Mouse (Mus musculus) c-Kit-positive CD71-negative TER-119-negative erythroid progenitor cells, embryonic 14.5 days (primary cell): Measurements from ENCODE around the gene Fam25c.
"Not testable (repeated sequence)": the region's sequence is repeated elsewhere in the genome, so short reads cannot be mapped to it uniquely, and the experiment has no call there.

Source experiments
- DNase-seq: peaks from one replicate; pipeline ENCODE4 v3.0.0-alpha.2; 2013; ENCODE audit warnings: low read depth

Fam25c gene

DNA sequence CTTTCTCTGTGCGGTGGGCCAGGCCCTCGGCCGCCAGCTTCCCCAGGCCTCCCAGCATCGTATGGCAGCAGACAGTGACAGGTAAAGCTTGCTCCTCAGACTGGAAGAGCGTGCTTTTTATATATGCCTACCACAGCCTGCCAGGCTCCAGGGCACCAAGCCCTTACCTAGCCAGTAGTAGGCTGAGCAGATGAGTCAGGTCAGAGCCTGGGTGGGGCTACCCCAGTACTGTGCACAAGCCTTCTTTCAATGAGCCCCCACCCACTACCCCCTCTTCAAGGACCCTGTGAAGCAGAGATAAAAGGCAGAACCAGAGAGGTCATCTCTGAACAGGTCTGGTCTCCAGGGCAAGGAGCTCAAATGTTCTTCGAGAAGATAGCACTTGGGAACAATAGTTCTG lies at the start of gene Fam25c:
TSS of gene Fam25c (minus strand) at position 133 of the 400 bp plus-strand sequence.
- DNase-seq, result no peak

DNA sequence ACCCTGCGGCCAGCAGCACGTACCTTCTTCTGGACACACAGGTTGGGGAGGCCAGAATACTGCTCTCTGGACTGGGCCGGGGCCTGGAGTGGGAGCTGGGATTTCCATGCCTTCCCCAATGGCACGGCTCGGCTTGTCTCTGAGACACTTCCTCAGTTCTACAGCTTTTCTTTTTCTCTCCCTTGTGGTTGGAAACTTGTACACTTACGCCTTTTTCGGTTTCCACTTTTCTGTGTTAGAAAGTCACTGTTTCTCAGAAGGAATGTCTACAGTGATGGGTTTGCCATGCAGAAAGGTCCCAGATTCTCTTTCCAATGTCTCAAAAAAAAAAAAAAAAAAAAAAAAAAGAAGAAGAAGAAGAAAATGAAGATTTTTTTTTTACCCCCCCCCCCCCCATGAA lies 48.2 kb upstream of the Fam25c start:
- no peak for DNase-seq

DNA sequence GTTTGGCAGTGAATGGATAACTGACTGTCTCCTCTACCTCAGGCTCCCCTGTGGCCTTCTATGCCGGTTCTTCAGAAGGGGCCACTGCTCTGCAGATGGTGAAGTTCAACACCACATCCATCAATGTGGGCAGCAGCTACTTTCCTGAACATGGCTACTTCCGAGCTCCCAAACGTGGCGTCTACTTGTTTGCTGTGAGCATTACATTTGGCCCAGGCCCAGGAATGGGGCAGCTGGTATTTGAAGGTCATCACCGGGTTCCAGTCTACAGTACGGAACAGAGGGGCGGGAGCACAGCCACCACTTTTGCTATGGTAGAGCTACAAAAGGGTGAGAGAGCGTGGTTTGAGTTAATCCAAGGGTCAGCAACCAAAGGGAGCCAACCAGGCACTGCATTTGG lies 47.6 kb upstream of the Fam25c start:
- no peak for DNase-seq

DNA sequence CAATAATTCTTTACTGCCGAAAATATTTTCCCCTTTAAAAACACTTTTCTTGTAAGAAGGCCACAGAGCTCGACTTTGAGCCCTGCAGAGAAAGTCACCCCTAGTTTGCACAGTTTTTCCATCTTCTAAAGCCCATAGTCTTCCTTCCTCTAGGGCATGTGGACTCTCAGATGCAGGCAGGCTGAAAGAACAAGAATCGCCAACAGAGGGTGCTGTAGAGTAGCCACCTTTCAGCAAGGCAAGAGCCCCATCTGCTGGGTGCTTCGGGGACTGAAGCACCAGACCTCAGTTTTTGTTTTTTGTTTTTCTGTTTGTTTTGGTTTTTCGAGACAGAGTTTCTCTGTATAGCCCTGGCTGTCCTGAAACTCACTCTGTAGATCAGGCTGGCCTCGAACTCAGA lies 45.9 kb upstream of the Fam25c start:
- DNase-seq, result peak; percentile 76

DNA sequence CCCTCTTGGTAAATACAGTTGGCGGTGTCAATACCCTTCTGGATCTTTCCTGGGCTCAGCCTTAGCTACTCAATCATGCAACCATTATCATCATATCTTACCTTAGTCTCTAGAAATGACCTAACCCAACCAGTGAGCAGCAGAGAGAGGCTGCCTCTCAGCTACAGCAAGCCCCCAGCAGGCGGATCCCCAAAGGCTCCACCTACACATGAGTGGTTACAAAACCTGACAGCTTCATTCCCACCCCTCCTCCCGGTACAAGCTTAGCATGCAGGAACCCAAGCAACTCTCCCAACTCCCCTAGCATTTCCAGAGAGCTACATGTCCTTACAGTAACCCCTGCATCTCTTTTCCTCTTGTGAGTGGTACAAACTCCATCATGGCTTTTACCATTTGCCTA lies 44.8 kb upstream of the Fam25c start:
- DNase-seq, result no peak

DNA sequence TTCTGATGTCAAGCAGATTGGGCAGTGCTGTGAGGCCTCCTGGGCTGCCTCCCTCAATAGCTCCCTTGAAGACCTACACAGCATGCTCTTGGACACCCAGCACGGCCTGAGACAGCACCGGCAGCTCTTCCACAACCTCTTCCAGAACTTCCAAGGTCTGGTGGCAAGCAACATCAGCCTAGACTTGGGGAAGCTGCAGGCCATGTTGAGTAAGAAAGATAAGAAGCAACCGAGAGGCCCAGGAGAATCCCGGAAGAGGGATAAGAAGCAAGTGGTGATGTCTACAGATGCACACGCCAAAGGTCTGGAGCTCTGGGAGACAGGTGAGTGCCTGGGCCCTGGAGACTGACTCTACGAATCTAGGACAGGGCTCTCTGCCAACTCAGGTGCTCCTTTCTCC lies 44.1 kb upstream of the Fam25c start:
- no peak for DNase-seq

DNA sequence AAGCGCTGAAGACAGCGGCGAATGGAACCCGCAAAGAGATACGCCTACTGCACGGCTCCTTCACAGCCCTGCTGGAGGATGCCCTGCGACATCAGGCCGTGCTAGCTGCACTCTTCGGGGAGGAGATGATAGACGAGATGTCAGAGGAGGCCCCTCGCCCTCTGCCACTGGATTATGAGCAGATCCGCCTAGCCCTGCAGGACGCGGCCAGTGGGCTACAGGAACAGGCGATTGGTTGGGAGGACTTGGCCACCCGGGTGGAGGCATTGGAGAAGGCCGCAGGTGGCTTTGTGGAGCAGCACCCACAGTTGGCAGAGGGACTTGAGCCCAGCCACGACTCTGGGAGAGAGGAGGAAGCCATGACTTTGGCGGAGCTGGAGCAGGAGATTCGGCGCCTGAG lies 43.7 kb upstream of the Fam25c start:
- no peak for DNase-seq

DNA sequence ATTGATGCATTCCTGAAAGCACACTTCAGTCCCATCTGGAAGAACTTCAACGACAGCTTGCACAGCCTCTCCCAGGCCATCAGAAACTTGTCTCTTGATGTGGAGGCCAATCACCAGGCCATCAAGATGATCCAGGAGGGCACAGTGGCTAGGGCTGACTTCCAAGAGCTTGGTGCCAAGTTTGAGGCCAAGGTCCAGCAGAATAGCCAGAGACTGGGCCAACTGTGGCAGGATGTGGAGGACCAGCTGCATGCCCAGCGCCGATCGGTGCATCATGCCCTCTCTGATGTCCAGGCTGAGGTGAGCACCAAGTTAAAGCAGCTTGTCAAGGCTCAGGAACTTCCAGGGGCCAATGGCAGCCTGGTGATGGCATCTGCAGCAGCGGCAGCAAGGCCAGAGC lies 42.6 kb upstream of the Fam25c start:
- no peak for DNase-seq

DNA sequence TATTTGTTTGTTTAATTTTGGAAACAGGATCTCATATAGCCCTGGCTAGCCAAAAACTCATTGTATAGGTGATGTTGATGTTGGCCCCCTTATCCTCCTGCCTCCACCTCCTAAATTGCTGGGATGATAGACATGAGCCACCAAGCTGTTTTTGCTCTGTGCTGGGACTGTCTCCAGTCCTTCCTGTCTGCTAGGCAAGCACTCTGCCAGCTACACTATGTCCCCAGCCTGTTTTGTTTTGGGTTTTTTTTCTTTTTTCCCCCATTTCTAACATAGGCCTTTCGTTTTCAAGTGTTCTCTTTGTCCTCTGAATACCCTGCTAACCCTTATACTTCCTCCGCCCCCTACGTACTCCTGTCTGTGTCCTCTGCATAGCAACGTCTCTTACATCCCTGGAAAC lies 38.1 kb upstream of the Fam25c start:
- no peak for DNase-seq

DNA sequence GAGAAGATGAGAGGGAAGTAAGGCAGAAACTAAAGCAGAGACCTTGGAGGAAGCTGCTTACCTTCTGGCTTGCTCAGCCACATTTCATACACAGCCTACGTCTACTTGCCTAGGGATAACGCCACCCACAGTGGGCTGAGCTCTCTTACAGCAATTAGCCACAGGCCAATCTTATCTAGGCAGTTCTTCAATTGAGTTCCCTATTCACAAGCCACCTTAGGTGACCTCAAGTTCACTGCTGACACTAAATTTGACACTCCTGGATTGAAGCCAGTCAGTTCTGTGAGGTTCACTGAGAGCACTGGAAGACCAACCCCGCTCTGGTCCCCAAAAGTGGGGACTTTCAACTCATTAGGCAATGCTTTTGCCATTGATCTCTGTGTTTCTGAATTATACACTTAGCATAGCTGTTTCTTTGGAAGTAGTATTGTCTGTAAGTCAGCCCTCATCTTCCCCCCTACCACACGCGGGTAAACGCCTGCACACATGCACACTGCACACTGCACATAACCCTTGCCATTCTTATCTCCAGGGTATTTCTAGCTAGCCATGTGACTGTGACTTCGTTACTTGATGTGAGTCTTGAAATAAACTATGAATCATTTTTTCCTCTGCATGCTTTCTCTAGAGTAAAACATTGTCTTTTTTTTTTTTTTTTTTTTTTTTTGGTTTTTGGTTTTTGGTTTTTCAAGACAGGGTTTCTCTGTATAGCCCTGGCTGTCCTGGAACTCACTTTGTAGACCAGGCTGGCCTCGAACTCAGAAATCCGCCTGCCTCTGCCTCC lies 27.9 kb upstream of the Fam25c start:
- DNase-seq, result no peak

DNA sequence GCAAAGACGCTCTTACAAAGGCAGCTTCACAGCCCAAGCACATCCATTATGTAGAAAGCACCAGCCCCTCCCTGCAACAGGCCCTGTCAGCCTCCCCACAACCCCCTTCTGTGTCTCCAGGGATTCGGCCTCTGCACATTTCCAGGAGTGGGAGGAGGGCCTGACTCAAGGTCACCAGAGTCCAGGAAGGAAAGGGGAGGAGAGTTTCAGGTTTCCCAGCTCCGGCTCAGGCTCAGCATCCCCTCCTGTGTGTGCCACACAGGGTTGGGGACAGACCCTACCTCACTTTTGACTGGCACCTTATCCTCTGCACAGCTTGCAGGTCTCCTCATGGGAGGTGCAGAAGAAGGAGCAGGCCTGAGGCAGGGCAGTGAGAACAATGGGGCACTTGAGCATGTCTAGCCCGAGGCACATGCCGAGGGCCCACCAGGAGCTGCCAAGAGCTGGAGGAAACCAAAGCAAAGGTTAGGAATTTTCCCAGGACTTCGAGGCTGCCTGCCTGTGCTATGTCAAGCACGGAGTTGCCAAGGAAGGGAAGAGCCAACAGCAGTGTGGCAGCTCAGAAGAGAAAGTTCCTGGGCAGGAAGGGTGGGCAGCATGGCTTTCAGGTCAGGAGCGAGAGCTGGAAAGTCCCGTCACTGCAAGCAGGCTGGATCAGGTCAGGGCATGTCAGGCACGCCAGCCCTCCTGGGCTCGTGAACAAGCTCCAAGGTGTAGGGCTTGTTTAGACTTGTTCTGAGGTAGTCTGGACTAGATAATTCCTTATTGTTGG lies 23.5 kb upstream of the Fam25c start:
- DNase-seq, result no peak

DNA sequence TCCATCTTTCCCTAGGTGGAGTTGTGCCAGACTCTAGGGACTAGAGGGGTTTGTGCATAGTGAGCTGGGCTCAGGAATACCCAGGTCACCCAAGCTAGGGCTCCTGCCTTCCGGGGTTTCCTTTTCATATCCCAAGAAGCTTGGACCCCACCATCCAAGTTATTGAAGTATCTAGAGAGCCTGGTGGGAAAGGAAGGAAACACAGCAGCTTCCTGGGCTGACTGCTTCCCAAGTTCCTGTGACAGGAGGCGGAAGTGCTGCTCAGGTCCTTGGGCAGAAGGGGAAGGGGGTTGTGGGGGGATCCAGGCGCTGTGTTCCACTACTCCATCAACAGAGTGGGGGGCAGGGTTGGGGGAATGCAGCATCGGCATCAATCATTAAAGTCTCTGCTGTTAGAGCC lies 21.9 kb upstream of the Fam25c start:
- no peak for DNase-seq

DNA sequence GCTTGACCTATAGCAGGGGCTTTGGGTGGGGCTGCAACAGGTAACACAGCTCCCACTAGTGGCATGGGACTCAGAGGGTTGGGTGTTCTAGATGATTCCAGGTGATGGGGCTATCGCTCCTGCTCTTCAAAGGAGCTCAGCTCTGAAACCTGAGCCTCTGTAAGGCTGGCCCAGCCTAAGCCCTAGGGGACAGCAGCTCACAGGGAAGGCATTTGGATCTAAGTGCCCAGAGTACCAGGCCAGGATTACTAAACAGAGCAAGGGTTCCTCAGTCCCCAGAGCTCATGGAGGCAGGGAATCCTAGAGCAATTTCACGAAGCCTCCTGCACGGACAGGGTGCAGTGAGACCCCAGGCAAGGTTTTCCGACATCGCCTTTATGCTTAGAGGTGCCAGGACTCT lies 20.7 kb upstream of the Fam25c start:
- no peak for DNase-seq

DNA sequence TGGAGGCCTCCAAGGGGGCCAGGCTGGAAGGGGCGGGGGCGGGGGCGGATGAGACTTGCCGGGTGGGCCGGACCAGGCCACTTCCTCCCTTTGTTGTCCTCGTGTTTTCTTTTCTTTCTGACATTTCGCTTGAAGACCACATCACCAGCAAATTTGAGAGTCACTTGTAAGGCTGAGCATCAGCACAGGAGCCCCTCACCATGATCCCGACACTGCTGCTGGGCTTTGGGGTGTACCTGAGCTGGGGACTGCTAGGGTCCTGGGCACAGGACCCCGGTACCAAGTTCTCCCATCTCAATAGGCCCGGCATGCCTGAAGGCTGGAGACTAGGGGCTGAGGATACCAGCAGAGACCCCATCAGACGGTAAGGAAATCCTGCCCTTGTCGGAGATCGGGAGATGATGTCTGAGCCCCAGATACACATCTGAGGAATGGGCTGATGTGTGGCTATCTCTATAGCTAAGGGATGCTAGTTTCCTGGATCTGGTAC lies 20.2 kb upstream of the Fam25c start, which contains the start of gene Mmrn2:
TSS of gene Mmrn2 (plus strand) at position 51 of the 490 bp plus-strand sequence.
- DNase-seq, result no peak

DNA sequence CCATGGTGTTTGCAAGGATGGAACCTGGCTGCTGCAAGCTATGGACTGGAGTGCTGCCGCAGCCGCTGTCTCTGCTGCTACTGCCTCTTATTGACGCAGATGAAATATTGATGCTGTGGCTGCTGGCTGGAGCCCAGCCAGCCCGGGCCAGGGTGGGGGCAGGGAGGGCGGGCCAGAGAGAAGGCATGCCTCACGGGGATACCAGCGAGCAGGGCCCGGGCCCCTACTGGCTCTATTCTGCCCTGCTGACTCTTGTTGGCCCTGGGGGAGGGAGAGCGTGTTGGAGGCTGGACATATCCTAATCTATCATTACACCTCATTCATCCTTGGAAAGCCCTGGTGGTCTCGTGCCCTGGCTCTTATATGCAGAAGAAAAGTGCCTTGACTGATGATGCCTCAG lies 19.3 kb upstream of the Fam25c start, which contains the start of gene Sncg:
TSS of gene Sncg (minus strand) at position 213 of the 400 bp plus-strand sequence.
- no peak for DNase-seq

DNA sequence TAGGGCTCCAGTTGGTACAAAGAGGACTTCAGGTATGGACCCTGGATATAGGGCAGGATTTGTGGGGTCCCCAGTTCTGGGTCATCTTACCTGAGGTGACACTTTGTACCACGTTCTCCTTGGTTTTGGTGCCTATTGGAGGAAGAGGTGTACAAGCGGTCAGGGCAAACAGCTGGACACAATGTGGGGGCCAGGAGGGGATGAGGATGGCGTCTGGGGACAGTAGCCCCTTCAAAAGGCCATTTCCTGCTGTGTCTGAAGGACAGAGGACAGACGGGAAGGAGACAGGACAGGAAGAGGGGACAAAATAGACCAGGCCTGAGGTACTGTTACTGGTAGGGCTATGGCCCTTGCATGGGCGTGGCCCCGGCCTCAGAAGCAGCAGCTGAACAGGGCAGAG lies 18.3 kb upstream of the Fam25c start:
- no peak for DNase-seq

DNA sequence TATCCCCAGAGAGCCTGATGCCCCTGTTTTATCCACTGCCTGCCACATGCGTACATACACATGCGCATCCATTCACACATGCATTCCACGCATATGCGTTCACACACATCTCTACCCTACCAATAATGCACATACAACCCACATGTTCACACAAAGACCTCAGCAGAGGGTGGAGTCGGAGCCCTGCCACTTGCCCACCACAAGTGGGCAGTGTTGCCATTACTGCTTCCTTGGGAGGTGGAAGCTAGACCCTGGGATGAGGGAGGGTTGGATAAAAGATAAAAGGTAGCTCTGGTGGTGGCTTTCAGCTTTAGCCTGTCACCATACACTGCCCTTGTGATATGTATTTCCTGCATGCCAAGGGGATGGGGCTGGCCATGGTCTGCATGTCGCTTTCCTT lies 17.4 kb upstream of the Fam25c start:
- DNase-seq, result no peak

DNA sequence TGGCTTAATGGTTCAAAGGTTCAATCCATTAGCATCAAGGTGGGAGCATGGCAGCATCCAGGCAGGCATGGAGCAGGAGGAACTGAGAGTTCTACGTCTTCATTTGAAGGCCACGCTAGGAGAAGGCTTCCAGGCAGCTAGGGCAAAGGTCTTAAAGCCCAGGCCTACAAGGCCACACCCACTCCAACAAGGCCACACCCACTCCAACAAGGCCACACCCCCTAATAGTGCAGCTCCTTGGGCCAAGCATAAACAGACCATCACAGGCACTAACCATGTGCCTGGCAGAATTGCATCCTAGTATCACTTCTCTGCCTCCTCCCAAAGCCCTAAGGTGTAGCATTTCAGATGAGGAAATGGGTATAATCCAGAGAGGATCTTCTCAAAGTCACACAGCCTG lies 16.5 kb upstream of the Fam25c start:
- no peak for DNase-seq

DNA sequence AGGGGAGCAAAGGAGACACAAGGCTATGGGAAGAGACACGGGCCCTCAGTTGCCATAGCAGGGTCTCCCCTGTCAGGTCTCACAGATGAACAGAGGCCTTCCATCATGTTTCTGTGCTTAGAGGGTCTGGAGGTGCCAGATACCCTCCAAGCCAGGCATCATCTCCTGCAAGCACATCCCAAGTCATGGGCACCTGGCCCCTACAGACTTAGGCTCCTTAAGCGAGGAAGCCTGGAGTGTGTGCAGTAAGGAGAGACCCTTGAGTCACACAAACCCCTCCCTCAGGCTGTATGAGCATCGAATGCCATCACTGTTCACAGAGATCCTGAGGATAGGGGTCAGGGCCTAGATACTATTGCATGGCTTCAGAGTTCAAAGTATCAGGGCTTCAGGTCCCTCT lies 15.7 kb upstream of the Fam25c start:
- DNase-seq, result no peak

DNA sequence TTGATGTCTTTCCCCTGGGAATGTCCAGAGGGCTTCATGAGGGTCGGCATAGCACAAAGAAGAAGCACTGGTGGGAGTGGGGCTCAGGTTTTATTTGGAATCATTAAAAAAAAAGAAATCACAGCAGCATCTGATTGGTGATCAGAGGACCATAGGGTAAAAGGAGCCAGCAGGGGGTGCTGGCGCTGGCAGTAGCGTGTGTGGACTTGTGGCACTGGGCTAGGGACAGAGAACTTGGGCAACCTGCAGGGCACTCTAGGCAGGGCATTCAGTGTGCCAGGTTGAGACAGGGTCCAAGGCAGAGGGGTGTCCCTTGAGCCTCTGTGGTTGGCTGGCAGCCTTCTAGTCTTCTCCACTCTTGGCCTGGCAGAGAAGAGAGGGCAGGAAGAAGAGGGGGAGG lies 15.0 kb upstream of the Fam25c start:
- no peak for DNase-seq

DNA sequence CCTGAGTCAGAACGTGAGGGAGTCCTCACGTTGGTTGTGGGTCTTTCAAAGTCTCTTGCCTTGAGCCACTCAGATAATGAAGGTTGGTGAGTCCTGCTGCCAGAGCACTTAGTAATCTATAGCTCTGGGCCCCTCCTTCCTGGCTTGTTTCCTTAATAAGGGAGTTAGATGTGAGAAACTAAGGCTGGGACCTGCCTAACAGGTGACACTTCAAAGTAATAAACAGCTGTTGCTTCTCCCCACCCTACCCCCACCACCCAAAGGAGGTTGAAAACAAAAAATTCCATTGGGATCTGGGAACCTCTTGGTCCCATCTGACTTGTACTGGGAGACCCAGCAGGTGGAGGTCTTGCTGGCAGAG lies 9.9 kb upstream of the Fam25c start:
- DNase-seq, result no peak

DNA sequence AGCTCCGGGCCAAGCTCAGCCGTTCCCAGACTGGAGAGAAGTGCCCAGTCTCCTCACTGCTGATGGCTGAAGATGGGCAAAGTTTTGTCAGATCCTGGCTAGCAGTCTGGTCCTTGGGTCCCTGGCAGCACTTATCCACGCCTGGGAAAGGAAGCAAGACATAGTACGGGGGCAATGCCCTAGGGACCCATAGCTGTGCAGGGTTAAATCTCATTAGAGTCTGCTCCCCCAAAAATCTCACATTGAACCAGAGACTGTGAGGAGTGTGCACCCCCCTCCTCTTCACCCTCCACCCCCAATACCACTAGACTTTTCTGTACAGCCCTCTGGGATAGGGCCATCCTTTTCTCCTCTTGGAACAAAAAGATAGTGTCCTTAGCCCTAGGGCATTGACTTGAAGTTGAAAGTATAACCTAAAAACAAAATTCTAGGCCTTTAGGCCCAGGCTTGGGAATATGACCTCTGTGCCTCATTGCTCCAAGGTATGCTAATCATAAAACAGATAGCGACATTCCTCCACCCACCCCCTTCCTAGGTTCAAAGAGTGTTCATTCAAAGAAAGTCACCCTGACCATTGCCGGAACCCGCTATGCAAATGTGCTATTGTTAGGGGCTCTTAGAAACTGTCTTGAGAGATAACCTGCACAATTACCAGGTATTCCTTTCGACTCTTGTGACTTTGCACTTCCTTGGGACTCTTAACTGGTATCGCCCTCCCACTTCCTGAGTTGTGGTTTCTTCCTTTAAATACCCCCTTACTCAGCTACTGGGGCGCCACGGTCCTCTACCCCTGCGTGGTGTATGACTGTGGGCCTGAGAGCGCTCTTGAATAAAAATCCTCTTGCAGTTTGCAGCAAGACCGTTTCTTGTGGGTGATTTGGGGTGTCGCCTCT lies 9.3 kb upstream of the Fam25c start:
- DNase-seq, result not testable (repeated sequence)
